Mouse (Mus musculus): Measurements from ENCODE around the gene Usp46.
A peak's percentile ranks its signal among the peaks of the same experiment; 100 is the strongest.

Gene Usp46

GRCm38 (mm10) chr5:74067831-74068713 is at the start of gene Usp46:
Usp46 (minus strand) TSS chr5:74068431.
- peak; percentile 89 for DNase-seq (ENCODE audit: inconsistent ontology term)

- DNase-seq (ENCODE audit: inconsistent ontology term): no peak
These were observed 45.9 kb upstream of the Usp46 start for GRCm38 (mm10) chr5:74113961-74114689.

- DNase-seq (ENCODE audit: inconsistent ontology term): no peak
These were observed 37.2 kb upstream of the Usp46 start for GRCm38 (mm10) chr5:74105445-74105844.

- DNase-seq (ENCODE audit: inconsistent ontology term): no peak
These were observed 33.5 kb upstream of the Usp46 start for GRCm38 (mm10) chr5:74101761-74102160.

- DNase-seq (ENCODE audit: inconsistent ontology term): no peak
These were observed 30.8 kb upstream of the Usp46 start for GRCm38 (mm10) chr5:74099046-74099445.

GRCm38 (mm10) chr5:74097854-74098220 is 29.6 kb upstream of the Usp46 start:
- DNase-seq (ENCODE audit: inconsistent ontology term): no peak

- no peak for DNase-seq (ENCODE audit: inconsistent ontology term)
These were observed 29.1 kb upstream of the Usp46 start for GRCm38 (mm10) chr5:74097116-74097853.

- no peak for DNase-seq (ENCODE audit: inconsistent ontology term)
These were observed 27.8 kb upstream of the Usp46 start for GRCm38 (mm10) chr5:74096060-74096459.

GRCm38 (mm10) chr5:74095611-74096010 is 27.4 kb upstream of the Usp46 start:
- DNase-seq (ENCODE audit: inconsistent ontology term): no peak

GRCm38 (mm10) chr5:74094841-74095437 is 26.7 kb upstream of the Usp46 start:
- no peak for DNase-seq (ENCODE audit: inconsistent ontology term)

- no peak for DNase-seq (ENCODE audit: inconsistent ontology term)
These were observed 25.6 kb upstream of the Usp46 start for GRCm38 (mm10) chr5:74093556-74094428.

- DNase-seq (ENCODE audit: inconsistent ontology term): peak; percentile 97
These were observed 24.8 kb upstream of the Usp46 start for GRCm38 (mm10) chr5:74092833-74093555.

- DNase-seq (ENCODE audit: inconsistent ontology term): no peak
These were observed 24.2 kb upstream of the Usp46 start for GRCm38 (mm10) chr5:74092481-74092832.

- no peak for DNase-seq (ENCODE audit: inconsistent ontology term)
These were observed 21.4 kb upstream of the Usp46 start for GRCm38 (mm10) chr5:74089643-74090042.

GRCm38 (mm10) chr5:74081756-74082155 is 13.5 kb upstream of the Usp46 start:
- no peak for DNase-seq (ENCODE audit: inconsistent ontology term)

GRCm38 (mm10) chr5:74078861-74079615 is 10.8 kb upstream of the Usp46 start:
- no peak for DNase-seq (ENCODE audit: inconsistent ontology term)

GRCm38 (mm10) chr5:74078400-74078799 is 10.2 kb upstream of the Usp46 start:
- DNase-seq (ENCODE audit: inconsistent ontology term): no peak

GRCm38 (mm10) chr5:74077959-74078358 is 9.7 kb upstream of the Usp46 start:
- no peak for DNase-seq (ENCODE audit: inconsistent ontology term)

GRCm38 (mm10) chr5:74076759-74077158 is 8.5 kb upstream of the Usp46 start:
- no peak for DNase-seq (ENCODE audit: inconsistent ontology term)
